Mouse (Mus musculus): ENCODE measurements around the gene Adcy5.
A peak's percentile ranks its signal among the peaks of the same experiment; 100 is the strongest.

The Adcy5 gene

DNA sequence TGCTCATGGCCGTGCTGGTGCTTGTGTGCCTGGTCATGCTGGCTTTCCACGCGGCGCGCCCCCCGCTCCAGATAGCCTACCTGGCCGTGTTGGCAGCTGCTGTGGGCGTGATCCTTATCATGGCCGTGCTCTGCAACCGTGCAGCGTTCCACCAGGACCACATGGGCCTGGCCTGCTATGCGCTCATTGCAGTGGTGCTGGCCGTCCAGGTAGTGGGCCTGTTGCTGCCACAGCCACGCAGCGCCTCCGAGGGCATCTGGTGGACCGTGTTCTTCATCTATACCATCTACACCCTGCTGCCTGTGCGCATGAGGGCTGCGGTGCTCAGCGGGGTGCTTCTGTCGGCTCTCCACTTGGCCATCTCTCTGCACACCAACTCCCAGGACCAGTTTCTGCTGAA, 2.2 kb downstream of the Adcy5 start:
- DNase-seq (ENCODE audit: low spot score), result no peak

- peak; percentile 6 for DNase-seq (ENCODE audit: low spot score)
Measured at GRCm38 (mm10) chr16:35159532-35159931, 4.9 kb downstream of the Adcy5 start.

DNA sequence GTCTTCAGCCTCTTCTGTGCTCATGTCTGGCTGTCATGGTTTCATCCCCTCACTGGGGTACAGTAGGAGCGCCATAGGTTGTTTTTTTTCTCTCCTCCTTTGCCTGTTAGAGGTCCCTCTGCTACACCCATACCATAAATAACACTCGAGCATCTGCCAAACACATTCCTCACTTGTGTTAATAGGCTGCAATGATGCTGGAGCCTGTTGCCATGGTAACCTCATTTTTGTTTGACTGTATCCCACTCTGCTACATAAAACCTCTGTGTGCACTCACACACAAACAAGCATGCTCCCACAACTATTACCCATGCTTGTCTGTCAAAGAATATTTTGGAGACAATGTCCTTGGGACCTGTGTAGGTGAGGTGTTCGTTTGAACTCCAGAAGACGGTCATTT, 5.3 kb downstream of the Adcy5 start:
- DNase-seq (ENCODE audit: low spot score), result no peak

- DNase-seq (ENCODE audit: low spot score), result no peak
Measured at GRCm38 (mm10) chr16:35164361-35165224, 9.9 kb downstream of the Adcy5 start.

DNA sequence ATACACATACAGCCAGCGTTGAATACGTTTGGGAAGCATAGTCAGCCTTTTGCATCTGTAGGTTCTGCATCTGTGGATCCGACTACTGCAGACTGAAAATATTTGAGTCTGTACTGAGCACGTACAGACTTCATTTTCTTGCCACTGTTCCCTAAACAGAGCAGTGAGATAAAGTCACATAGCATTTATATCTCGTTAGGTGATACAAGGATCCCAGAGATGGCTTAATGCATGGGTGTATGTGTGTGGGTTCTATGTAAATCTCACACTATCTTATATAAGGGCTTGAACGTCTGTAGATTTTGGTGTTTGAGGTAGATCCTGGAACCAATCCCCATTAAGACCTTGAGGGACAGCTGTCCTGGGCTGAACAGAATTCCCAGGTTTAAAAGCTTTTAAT, 10.7 kb downstream of the Adcy5 start:
- no peak for DNase-seq (ENCODE audit: low spot score)

GRCm38 (mm10) chr16:35165788-35166187, 11.1 kb downstream of the Adcy5 start:
- DNase-seq (ENCODE audit: low spot score), result no peak

DNA sequence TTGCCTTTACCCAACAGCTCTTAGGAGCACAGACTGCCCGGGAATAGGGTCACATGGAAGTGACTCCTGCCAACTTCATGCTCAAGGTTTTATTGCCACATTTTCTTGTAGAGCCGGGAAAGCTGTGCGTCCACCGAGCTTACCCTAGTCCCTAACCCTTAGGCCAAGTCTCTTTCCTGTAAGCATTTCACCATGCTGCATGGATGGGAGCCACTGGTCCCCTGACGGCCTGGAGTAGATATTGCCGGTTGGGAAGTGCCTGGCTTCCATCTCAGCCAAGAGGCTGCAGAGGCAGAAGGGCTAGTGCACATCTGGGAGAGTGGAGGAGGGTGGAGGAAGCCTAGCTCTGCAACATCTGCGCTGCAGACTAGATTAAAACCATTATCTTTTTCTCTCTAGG, 14.8 kb downstream of the Adcy5 start:
- DNase-seq (ENCODE audit: low spot score), result no peak

- no peak for DNase-seq (ENCODE audit: low spot score)
Measured at GRCm38 (mm10) chr16:35172195-35172594, 17.5 kb downstream of the Adcy5 start.

GRCm38 (mm10) chr16:35178516-35178915, 23.8 kb downstream of the Adcy5 start:
- DNase-seq (ENCODE audit: low spot score), result no peak

- no peak for DNase-seq (ENCODE audit: low spot score)
Measured at GRCm38 (mm10) chr16:35179082-35179481, 24.4 kb downstream of the Adcy5 start.

- no peak for DNase-seq (ENCODE audit: low spot score)
Measured at GRCm38 (mm10) chr16:35183161-35183560, 28.5 kb downstream of the Adcy5 start.

GRCm38 (mm10) chr16:35188111-35188510, 33.4 kb downstream of the Adcy5 start:
- DNase-seq (ENCODE audit: low spot score), result no peak

DNA sequence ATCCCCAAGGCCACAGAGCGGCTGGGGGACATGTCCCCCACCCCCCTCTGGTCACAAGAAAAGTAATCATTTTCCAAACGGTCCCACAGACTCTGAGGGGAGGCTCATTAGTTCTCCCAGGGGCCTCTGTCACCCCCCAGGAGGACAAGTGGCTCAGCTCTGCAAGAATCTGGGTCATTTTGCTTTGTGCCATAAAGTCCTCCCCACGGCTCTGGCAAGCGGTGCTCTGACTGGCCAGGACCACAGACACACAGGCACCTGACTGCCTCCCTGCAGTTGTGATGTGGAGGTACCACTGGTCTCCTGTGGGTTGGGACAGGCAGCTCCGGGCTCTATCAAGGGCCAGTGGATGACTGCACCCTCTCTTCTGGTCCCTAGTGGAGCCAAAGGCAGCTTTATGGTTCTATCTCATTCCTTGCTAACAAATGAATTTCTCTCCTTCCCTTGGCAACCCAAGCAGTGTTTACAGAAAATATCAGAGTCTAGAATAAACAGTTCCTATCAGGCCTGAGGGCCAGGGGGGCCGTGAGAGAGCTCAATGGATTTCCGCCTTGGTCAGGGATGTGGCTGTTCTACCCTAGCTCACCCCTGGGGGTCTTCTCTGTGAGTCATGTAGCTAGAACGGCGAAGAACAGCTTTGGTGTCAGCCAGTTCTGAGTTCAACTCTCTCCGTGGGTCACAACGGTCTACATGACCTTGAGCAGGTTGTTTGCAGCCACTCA, 34.9 kb downstream of the Adcy5 start:
- no peak for DNase-seq (ENCODE audit: low spot score)

GRCm38 (mm10) chr16:35190777-35191176, 36.1 kb downstream of the Adcy5 start:
- DNase-seq (ENCODE audit: low spot score), result no peak

- no peak for DNase-seq (ENCODE audit: low spot score)
Measured at GRCm38 (mm10) chr16:35191271-35191670, 36.6 kb downstream of the Adcy5 start.

DNA sequence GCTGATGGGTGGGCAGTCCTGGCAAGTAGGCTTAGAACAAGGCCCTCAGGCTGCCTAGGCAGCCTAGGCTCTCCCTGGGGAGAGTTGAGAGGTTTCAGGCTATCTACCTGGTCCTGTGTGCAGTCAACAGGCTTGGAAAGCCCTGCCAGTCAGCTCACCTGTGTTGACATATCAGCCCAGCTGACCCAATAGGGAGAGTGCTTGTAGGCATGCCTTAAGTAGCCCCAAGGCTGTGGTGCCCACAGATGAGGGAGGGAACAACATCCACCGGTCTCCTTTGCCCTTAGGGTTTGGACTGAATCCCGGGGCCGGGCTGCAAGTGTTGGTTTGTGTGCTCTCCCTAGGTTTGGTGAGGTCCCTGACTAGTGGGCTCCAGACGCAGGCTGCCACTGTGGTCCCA, 37.8 kb downstream of the Adcy5 start:
- DNase-seq (ENCODE audit: low spot score), result no peak

DNA sequence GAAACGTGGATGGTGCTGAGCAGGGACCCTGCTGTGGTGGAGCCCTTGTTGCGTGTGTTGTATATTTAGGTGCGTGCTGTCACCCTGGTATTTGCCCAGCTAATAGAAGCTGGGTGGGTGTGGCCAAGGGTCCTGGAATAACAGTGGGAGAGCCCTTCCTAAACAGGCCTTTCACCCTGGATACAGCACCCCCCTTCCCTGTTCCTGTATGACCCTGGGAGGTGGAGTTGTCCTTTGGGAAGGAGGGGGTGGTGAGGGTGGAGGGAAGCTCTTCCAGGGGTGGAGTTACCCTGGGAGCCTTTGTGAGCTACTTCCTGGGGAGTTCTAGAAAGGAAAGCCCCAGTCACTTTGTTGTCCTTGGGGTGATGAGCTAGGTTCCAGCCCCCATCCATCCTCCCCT, 38.7 kb downstream of the Adcy5 start:
- DNase-seq (ENCODE audit: low spot score), result no peak

DNA sequence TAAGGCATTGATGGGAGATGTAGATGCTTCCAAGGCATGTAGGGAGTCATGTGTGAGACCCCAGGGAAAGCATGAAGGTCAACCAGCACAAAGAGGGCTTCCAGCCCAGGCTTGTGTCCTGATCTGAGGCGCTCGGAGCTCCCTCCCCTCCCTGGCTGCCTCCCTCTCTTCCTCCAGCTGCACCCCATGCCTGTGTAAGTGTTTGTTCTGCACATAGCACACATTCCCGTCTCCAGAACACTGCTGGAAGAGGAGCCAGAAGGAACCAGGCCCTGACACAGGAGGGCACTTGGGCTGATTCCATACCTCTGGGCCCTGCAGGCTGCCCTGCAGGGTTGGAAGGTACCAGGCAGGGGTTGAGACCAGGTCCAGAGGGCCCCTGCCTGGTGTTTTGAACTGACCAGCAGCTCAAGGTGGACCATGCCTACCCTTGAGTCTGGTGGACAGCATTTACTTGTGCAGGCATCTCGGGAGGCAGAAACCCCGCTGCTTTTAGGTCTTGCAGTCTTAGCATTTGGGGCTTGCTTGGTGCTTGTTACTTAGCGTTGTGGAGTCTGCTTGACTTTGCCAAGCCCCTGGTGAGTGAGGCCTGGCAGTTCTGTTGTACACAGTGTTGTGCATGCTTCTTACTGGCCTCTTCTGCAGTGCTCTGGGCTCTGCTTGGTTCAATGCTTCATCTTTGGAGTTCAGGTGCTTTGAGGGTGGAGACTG, 45.2 kb downstream of the Adcy5 start:
- DNase-seq (ENCODE audit: low spot score), result no peak

- no peak for DNase-seq (ENCODE audit: low spot score)
Measured at GRCm38 (mm10) chr16:35200432-35201142, 45.9 kb downstream of the Adcy5 start.

DNA sequence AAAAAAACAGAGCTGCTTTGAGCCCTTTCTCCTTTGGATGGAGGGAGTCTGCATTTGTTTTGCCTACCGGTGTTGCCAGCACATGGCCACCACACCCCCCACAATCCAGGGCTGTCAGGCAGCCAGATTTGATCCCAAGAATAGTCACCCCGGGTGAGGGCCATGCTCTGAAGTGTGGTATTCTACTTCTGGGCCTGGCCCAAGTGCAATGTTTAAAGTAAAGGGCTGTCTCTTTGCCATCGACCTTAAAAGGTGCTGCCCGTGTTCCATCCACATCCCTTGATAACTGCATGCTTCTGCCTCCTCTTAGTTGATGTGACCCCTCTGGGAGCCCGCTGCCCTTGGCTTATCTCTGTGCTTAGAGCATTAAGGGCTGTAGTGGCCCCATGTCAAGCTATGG, 46.6 kb downstream of the Adcy5 start:
- no peak for DNase-seq (ENCODE audit: low spot score)

GRCm38 (mm10) chr16:35203511-35203910, 48.8 kb downstream of the Adcy5 start:
- DNase-seq (ENCODE audit: low spot score), result no peak

DNA sequence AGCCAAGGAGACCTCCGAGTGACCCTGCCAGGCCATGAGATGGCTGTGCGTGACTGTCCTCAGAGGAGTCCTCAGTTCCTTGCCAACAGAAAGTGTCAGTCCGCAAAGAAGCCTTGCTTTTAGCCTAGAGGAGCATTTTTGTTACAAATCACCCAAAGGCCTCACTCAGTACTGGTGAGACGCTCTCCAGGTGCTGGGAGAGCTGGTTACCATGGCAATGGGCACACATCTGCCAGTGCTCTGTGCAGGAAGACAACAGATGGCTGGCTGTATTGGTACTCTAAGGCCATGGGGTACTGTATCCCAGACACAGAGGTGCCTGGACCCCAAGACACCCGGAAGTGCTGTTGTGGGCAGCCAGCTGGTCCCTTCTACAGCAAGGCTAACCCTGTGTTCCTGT, 51.0 kb downstream of the Adcy5 start:
- DNase-seq (ENCODE audit: low spot score), result no peak

All from c-Kit-positive CD71-positive TER-119-positive erythroid progenitor cells, embryonic 14.5 days (primary cell).